Mouse (Mus musculus) hindbrain, embryonic 11.5 days (tissue): ENCODE measurements around the gene St6galnac3. TPM values are rescaled to one million over a fixed set of nuclear protein-coding genes. Genes with fewer than 3 reads are reported as not detected.

ENCODE experiments used
- ATAC-seq: fragments of 200-750 bp; cut with Nextera tagmentation; 2 replicates; pipeline ENCODE4 v1.8.0; 2017; ENCODE audit warnings: mild to moderate bottlenecking, moderate TSS enrichment, moderate library complexity; ENCODE audit not compliant: low FRiP score
- DNase-seq: peaks from one replicate; pipeline ENCODE4 v3.0.0-alpha.2; 2015; ENCODE audit warnings: low spot score
- H3K27ac ChIP-seq: fragments of 300-500 bp; sonication (generic); 2 replicates; pipeline ENCODE4 v1.5.1; 2014; ENCODE audit warnings: mild to moderate bottlenecking, low read depth, low read length
- H3K27me3 ChIP-seq: fragments of 300-500 bp; sonication (generic); 2 replicates; pipeline ENCODE4 v1.6.1; 2014; ENCODE audit warnings: mild to moderate bottlenecking, low read length, moderate library complexity, mixed read lengths; ENCODE audit not compliant: control insufficient read depth, insufficient read depth
- H3K36me3 ChIP-seq: fragments of 300-500 bp; sonication (generic); 2 replicates; pipeline ENCODE4 v1.6.1; 2014; ENCODE audit warnings: mild to moderate bottlenecking, low read length, moderate library complexity, mixed read lengths; ENCODE audit not compliant: control insufficient read depth, insufficient read depth
- H3K4me1 ChIP-seq: fragments of 300-500 bp; sonication (generic); replicated peaks from 2 replicates; pipeline ENCODE4 v1.6.1; 2014; ENCODE audit warnings: low read length, mixed read lengths; ENCODE audit not compliant: control insufficient read depth, insufficient read depth
- H3K4me2 ChIP-seq: fragments of 300-500 bp; sonication (generic); replicated peaks from 2 replicates; pipeline ENCODE4 v1.6.1; 2014; ENCODE audit warnings: mild to moderate bottlenecking, low read depth, low read length
- H3K4me3 ChIP-seq: fragments of 300-500 bp; sonication (generic); 2 replicates; pipeline ENCODE4 v1.5.1; 2014; ENCODE audit warnings: low read depth, low read length
- H3K9ac ChIP-seq: fragments of 300-500 bp; sonication (generic); 2 replicates; pipeline ENCODE4 v1.6.1; 2014; ENCODE audit warnings: low read depth, low read length
- H3K9me3 ChIP-seq: fragments of 300-500 bp; sonication (generic); 2 replicates; pipeline ENCODE4 v1.6.1; 2016; ENCODE audit warnings: low read length; ENCODE audit not compliant: control insufficient read depth
- WGBS: fragments of 180-500 bp; shearing (Covaris S2); extraction: QIAGEN DNeasy Blood & Tissue Kit; methylation state at CpG from one replicate; pipeline ENCODE4 v1.1.7; 2014; 5-methylcytosine and 5-hydroxymethylcytosine counted together
- polyA plus RNA-seq: library from polyadenylated mRNA; unstranded; fragments of >200 nt; fragmentation: Nextera tagmentation; extraction: Ambion mirVana; gene quantifications from 2 replicates; pipeline ENCODE4 v1.2.1, GENCODE M21; 2014

The St6galnac3 gene
- polyA plus RNA-seq, 1 experiment from 2014 or later, result 34.8 TPM

- ATAC-seq (no peak), DNase-seq (no peak)
- Histone ChIP-seq H3K4me3 (no peak overlapping the region), H3K36me3 (no peaks in the 10 kb centered on the region), H3K9me3 (no peaks in the 10 kb centered on the region), H3K27ac (no peak overlapping the region), H3K4me2 (no peak overlapping the region), H3K9ac (no peak overlapping the region), H3K27me3 (no peaks in the 10 kb centered on the region), H3K4me1 (no peaks in the 10 kb centered on the region)
- WGBS, result 81% methylated on average over 4 of the region's 4 CpGs
Observed at GRCm38 (mm10) chr3:153406220-153406619, 318.8 kb downstream of the St6galnac3 start.

DNA sequence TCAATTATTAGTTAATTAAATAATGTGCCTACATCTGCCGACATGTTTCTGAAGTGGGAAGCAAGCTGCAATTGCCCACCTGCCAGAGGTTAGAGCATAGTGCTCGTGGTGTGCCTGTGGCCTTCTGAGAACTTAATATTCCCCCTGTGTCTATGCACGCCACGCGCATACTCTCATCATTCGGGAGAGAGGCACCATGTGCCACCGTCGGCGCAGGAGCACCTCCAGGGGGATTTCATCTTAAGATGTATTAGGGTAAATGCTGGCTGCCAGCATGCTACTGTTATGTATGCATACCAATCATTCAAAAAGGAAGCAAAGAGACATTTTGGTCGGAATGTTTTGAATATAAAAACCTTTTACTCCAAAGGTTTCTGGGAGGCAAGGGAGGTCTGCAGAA is 319.3 kb downstream of the St6galnac3 start:
- no peaks in the 10 kb centered on the region for H3K36me3 ChIP-seq
- H3K4me1 ChIP-seq, result no peaks in the 10 kb centered on the region
- H3K4me2 ChIP-seq, result no peak overlapping the region
- WGBS, result 71% methylated on average over 10 of the region's 10 CpGs
- H3K27ac ChIP-seq, result no peak overlapping the region
- H3K27me3 ChIP-seq, result no peaks in the 10 kb centered on the region
- H3K4me3 ChIP-seq, result no peak overlapping the region
- ATAC-seq (no peak), DNase-seq (no peak)
- H3K9me3 ChIP-seq, result no peaks in the 10 kb centered on the region
- no peak overlapping the region for H3K9ac ChIP-seq

DNA sequence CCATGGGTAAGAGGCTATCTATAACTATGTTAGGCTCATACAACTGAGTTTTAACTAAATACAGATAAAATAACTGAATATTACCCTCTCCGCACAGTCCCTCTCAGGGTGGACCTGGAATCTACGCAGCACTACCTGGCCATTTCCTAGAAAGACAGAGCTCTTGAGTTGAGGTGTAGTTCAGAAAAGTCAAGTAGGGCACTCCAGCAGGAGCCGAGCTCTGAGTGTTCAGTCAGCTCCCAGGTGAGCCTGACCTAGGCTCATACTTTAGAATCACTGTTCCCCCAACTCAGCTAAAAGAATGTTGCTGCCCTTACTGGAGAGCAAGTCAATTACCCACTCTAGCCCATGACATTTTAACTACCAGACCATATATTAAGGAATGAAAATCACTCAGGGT is 324.7 kb downstream of the St6galnac3 start:
- H3K9ac ChIP-seq, result no peak overlapping the region
- H3K36me3 ChIP-seq, result no peaks in the 10 kb centered on the region
- H3K4me1 ChIP-seq, result no peaks in the 10 kb centered on the region
- no peak for ATAC-seq
- H3K27me3 ChIP-seq, result no peaks in the 10 kb centered on the region
- WGBS, result 93% methylated on average over 3 of the region's 3 CpGs
- no peaks in the 10 kb centered on the region for H3K9me3 ChIP-seq
- H3K27ac ChIP-seq, result no peak overlapping the region
- DNase-seq, result no peak
- H3K4me2 ChIP-seq, result no peak overlapping the region
- no peak overlapping the region for H3K4me3 ChIP-seq

GRCm38 (mm10) chr3:153399574-153399973 is 325.4 kb downstream of the St6galnac3 start:
- no peak overlapping the region for H3K27ac ChIP-seq
- H3K4me2 ChIP-seq, result no peak overlapping the region
- no peaks in the 10 kb centered on the region for H3K4me1 ChIP-seq
- H3K9me3 ChIP-seq, result no peaks in the 10 kb centered on the region
- WGBS, result 88% methylated on average over 6 of the region's 6 CpGs
- H3K27me3 ChIP-seq, result no peaks in the 10 kb centered on the region
- DNase-seq (no peak), ATAC-seq (no peak)
- no peaks in the 10 kb centered on the region for H3K36me3 ChIP-seq
- no peak overlapping the region for H3K4me3 ChIP-seq
- no peak overlapping the region for H3K9ac ChIP-seq

DNA sequence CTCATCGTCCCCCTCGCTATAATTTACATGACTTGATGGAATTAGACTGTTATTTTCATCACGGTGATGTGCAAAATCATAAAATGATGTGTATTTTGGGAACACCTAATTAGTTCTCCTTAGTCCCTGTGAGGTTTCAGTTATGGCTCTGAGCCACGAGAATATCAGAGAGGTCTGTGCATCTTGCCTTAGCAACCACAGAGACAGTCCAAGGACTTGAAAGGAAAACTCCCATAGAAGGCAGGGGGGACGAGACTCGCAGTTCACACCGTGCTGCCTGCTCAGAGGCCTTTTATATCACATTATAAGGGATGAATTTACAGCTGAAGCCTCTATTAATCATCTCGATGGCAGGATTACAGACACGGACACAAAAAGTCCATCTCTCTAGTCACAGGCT is 327.2 kb downstream of the St6galnac3 start:
- 78% methylated on average over 9 of the region's 9 CpGs for WGBS
- DNase-seq (no peak), ATAC-seq (no peak)
- H3K4me3 ChIP-seq, result no peak overlapping the region
- H3K36me3 ChIP-seq, result no peaks in the 10 kb centered on the region
- no peak overlapping the region for H3K4me2 ChIP-seq
- no peaks in the 10 kb centered on the region for H3K27me3 ChIP-seq
- H3K9me3 ChIP-seq, result no peaks in the 10 kb centered on the region
- no peak overlapping the region for H3K9ac ChIP-seq
- no peak overlapping the region for H3K27ac ChIP-seq
- no peaks in the 10 kb centered on the region for H3K4me1 ChIP-seq

- H3K27ac ChIP-seq, result no peak overlapping the region
- H3K27me3 ChIP-seq, result no peaks in the 10 kb centered on the region
- no peak overlapping the region for H3K4me3 ChIP-seq
- no peaks in the 10 kb centered on the region for H3K4me1 ChIP-seq
- no peak overlapping the region for H3K4me2 ChIP-seq
- no peaks in the 10 kb centered on the region for H3K36me3 ChIP-seq
- H3K9ac ChIP-seq, result no peak overlapping the region
- no peaks in the 10 kb centered on the region for H3K9me3 ChIP-seq
- 87% methylated on average over 12 of the region's 12 CpGs for WGBS
- no peak for DNase-seq
- ATAC-seq, result no peak
Observed at GRCm38 (mm10) chr3:153396375-153397068, 328.5 kb downstream of the St6galnac3 start.

- H3K27me3 ChIP-seq, result no peaks in the 10 kb centered on the region
- WGBS, result 92% methylated on average over 5 of the region's 5 CpGs
- no peaks in the 10 kb centered on the region for H3K36me3 ChIP-seq
- DNase-seq (no peak), ATAC-seq (no peak)
- H3K4me1 ChIP-seq, result no peaks in the 10 kb centered on the region
- H3K9me3 ChIP-seq, result no peaks in the 10 kb centered on the region
- no peak overlapping the region for H3K27ac ChIP-seq
- no peak overlapping the region for H3K4me2 ChIP-seq
- H3K9ac ChIP-seq, result no peak overlapping the region
- H3K4me3 ChIP-seq, result no peak overlapping the region
Observed at GRCm38 (mm10) chr3:153395351-153395750, 329.6 kb downstream of the St6galnac3 start.

DNA sequence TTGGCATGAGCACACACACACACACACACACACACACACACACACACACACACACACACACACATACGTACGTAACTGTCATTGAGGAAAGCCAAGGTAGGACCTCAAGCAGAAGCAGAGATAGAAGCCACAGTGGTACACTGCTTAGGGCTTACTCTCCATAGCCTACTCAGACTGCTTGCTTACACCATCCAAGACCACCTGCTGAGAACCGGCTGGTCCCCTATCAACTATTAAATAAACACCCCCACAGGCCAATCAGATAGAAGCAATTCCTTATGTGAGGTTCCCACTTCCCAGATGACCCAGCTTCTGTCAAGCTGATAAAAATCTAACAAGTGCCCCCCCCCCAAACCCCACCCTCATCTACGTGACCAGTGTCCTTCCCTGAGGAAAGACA is 330.2 kb downstream of the St6galnac3 start:
- no peak overlapping the region for H3K27ac ChIP-seq
- no peaks in the 10 kb centered on the region for H3K4me1 ChIP-seq
- no peaks in the 10 kb centered on the region for H3K9me3 ChIP-seq
- no peak overlapping the region for H3K9ac ChIP-seq
- H3K36me3 ChIP-seq, result no peaks in the 10 kb centered on the region
- H3K4me3 ChIP-seq, result no peak overlapping the region
- no peak for ATAC-seq
- DNase-seq, result no peak
- WGBS, result 87% methylated on average over 4 of the region's 4 CpGs
- no peaks in the 10 kb centered on the region for H3K27me3 ChIP-seq
- no peak overlapping the region for H3K4me2 ChIP-seq

GRCm38 (mm10) chr3:153394224-153394623 is 330.8 kb downstream of the St6galnac3 start:
- WGBS, result 88% methylated on average over 9 of the region's 9 CpGs
- Histone ChIP-seq H3K9me3 (no peaks in the 10 kb centered on the region), H3K4me1 (no peaks in the 10 kb centered on the region), H3K4me2 (no peak overlapping the region), H3K9ac (no peak overlapping the region), H3K4me3 (no peak overlapping the region), H3K27ac (no peak overlapping the region), H3K27me3 (no peaks in the 10 kb centered on the region), H3K36me3 (no peaks in the 10 kb centered on the region)
- ATAC-seq (no peak), DNase-seq (no peak)
